Mouse (Mus musculus) kidney, postnatal 25 days (tissue): ENCODE measurements at regions not wholly inside any gene's neighbourhood (a gene's known extent, or its start where the extent isn't known, plus 50 kb on each side); places are given as distances from the start of the nearest gene placed in this dataset.
"Not testable (repeated sequence)": the region's sequence is repeated elsewhere in the genome, so short reads cannot be mapped to it uniquely, and the experiment has no call there.

ENCODE experiments used
- DNase-seq, 2 experiments: peaks; one replicate each; pipeline ENCODE4 v3.0.0; 2021; ENCODE audit warnings: mixed read lengths in 2 of 2

DNA sequence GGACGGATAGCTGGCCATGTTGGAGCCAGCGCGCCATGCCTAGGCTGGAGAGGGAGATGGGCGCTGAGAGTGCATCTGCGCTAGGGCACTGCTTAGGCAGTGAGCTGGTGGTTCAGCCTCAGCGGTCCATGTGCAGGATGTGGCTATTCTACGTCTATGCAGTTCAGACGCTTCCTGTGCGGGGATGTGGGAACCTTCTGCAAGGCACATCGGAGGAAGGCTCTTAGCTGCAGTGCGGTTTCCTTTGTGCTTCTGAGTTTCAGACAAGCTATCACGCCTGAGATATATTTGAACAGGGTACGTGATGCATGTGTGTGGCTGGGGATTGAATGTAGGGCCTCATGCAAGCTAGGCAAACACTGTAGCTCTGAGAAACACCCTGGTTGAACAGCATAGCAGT, 54.4 kb upstream of the Lrpprc start:
- no peak for DNase-seq

DNA sequence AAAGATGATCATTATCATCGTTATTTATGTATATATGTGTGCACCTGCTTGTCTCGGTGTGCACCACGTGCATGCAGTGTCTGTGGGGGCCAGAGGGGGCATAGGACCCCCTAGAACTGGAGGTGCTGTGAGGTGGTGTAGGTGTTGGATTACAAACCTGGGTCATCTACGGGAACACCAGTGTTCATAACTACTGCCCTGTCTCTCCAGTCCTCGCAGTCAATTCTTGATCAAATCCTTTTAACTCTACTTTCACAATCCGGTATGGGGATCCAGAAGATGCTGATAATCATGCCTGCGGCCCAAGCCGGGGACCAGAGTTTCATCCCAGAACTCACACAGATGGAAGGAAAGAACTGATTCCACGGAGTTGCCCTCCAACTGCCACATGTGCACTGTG, 55.6 kb upstream of the Lrpprc start:
- no peak for DNase-seq

DNA sequence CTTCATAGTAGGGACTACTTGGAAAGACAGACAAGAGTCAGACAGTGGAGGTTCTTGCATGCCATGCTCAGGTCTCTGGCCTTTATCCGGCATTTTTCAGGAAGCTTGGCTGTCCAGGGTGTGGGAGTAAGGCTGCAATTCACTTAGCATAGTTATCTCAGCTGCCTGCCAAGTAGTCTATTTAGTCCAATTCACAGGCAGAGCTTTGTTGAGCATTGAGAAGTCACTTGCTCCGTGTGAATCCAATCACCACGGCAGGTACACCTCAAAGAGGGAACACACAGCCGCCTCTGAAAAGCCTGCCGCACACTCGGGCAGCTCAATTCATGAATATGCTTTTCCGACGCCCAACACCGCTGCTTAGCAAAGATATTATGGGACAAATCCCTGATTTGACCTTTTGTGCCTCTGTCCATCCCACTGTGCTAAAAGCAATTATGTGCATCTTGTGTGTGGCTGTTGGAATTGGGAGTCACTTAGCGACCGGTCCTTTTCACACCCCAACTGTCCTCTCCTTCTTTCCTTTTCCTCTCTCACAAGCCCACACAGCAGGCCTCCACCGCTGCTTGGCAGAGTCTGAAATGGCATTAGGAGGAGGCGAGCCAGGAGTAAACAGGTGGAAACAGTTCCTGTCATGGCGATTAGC, 57.9 kb upstream of the Lrpprc start:
- DNase-seq, result no peak

DNA sequence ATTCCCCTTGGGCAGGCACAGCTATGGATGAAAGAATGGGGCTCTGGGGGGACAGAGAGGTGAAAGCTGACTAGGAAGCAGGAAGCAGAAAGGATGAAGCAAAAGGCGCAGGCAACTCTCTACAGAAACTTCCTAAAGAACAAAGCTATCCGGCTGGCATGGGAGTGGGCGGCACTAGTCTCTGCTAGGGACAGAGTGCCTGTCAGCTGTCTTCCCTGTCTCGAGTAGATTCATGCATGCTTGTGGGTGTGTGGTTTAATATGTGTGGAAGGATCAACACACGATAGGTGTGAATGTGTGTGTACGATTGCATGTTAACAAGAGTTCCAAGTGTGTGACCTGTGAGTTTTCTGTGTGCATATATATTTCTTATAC, 58.4 kb upstream of the Lrpprc start:
- no peak for DNase-seq

DNA sequence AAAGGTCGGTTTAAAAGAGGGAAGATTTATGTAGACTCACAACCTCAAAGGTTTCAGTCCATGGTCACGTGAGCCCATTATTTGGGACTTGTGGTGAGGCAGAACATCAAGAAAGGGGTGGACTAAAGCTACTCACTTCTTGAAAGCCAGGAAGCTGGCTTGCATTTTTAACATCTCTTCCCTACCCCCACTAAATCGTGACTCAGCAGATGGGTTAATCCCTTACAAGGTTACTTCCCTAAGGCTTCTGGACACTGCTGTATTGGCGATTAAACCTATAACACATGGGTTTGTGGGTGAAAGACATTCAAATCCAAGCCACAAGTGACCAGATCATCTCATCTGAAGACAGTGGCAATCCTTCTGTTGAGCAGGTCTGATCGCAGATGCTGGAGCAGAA, 59.9 kb upstream of the Lrpprc start:
- DNase-seq, result no peak

DNA sequence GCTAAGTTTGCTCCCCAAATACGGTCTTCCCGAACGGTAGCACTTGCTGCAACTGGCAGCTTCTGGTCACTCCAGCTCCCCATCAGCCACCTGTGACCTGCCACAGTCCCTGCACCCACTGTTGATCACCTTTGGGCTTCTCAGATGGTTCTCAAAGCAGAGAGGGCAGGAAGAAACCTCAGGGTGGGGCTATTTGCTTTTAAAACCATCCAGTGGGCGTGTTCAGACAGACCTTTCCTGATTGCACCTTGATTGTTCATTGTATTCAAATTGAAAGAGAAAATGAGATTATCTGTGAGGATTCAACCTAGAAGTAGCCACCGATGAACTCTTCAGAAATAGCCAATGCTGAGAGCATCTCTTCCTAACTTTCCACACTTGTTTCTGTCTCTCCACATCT, 60.3 kb upstream of the Lrpprc start:
- no peak for DNase-seq

DNA sequence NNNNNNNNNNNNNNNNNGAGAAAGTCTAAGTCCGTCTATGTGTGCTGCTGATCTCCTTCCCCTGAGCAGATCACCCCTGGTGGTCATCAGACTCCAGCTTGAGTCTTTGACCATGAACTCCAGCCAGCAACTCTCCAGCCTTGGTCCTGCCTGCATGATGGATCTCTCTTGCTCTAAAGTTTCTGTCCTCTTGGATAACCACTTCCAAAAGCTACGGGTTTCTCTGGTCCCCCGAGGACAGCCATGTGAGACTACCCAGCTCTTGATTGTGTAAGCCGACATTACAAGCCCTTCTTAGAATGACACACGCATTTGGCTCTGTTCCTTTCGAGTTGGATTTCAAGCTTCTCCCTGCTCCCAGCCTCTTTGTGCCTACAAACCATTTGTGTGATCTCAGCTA, 66.4 kb upstream of the Lrpprc start:
- DNase-seq, result peak in 1 of 2 experiments; percentile 34

DNA sequence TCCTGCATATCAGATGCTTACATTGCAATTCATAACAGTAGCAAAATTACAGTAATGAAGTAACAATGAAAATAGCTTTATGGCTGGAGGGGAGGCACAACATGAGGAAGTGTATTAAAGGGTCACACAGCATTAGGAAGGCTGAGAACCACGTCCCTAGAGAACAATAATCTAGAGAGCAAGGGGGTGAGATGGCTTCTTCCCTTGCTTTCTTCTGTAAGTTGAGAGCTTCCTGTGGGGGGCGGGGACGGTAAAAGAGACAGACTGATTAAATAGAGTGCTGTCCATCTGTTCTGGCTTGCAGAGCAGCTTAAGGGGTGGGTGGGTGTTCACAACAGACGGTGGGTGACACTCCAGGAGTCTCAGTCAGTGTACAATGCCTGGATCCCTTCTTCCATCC, 68.2 kb upstream of the Lrpprc start:
- DNase-seq, result peak in 1 of 2 experiments; percentile 8

DNA sequence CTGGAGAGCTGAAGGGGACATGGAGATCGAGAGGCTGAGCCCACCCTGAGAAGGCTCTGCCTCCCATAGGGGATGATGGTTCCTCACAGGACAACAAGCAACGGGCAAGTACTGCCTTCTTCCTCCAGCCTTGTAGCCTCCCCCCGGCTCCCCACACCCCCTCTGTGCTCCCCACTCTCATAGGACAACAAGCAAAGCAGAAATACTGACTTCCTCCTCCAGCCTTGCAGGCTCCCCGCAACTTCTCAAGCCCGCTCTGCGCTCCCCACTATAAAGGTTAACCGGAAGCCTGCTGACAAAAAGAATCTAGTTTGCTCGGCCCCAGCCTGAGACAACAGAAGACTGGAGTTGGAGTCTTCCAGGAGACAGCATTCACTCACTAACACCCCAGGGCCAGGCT, 69.3 kb upstream of the Lrpprc start:
- no peak for DNase-seq

DNA sequence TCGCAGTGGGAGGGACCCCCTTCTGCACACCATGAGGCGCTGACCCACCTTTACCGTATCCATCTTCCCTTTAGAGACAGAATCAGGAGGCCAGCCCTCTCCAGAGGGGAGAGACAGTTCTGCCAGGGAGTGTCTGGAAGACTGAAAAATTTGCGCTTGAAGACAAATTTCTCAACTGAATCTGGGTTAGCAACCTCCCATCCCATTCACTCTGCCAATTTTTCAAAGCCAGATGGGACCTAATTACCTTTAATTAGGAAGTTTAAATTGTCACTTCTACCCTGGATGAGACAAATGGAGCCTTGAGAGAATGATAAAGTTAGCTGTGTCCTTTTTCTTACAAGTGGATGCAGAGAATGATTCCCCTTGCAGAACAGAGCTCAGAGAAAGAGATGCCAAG, 70.2 kb upstream of the Lrpprc start:
- no peak for DNase-seq

DNA sequence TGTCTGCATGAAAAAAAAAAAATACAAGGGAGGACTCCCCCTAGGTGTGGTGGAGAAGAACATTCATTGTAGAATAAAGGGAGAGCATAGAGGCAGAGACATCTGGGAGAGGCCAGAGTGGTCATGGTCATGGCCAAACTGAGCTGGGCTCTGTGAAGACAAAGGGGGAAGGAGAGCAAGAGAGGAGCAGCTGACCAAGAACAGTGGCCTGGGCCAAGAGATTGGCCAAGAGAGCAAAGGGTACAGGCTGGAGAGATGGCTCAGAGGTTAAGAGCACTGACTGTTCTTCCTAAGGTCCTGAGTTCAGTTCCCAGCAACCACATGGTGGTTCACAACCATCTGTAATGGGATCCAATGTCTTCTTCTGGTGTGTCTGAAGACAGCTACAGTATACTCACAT, 73.6 kb upstream of the Lrpprc start:
- not testable (repeated sequence) for DNase-seq

DNA sequence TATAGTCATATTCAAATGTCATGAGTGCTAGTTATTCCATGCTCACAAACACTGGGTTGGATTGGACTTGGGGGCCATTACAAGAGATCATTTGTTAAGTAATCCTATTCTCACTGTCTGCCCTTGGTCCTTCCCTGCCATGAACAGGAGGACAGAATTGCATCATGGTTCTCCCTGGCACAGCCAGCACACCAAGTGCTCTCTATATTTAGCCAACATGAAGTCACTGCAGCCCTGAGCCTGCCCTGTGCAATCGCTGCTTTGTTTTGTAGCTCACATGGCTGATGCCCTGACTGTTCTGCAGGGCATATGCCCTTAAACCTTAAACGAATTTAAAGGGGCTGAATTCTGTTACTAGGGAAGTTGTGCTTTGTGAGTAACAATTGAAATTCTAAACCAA, 74.6 kb upstream of the Lrpprc start:
- peak in 1 of 2 experiments; percentile 51 for DNase-seq

DNA sequence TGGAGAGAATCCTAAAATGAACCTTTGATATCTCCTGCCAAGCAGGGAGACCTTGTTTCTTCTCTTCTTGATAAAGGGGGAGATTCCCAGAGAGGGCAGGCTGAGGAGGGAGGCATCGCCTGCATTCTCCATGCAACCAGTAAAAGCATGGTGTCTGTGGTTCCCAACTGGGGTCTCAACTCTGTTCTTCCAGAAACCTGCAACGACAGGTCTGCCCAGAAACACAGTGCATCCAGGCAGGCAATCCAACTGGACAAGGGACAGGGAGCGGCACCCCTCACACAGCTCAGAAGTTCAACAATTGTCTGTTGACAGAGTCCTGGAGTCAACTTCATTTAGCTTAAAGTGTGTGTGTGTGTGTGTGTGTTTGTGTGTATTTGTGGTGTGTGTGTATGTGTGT, 75.0 kb upstream of the Lrpprc start:
- DNase-seq, result no peak

DNA sequence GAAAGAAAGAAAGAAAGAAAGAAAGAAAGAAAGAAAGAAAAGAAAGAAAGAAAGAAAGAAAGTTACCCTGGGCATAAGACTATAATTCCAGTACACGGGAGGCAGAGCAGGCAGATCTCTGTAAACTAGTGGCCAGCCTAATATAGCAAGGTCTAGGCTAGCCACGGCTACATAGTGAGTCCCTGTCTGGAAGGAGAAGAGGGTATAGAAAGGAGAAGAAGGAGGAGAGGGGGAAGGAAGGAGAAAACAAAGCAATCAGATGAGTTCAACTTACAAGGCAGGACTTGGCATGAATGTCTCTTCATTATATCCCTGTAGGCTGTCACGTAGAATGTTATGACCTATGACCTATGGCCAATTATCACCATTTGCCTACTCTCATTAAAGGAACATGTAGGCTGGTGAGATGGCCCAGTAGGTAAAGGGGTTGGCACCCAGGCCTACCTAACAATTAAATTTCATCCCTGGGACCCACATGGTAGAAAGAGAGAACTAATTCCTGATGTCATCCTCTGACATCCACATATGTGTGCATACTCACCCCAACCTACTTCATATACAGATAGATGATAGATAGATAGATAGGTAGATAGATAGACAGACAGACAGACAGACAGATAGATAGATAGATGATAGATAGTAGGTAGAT, 78.6 kb upstream of the Lrpprc start:
- DNase-seq, result no peak

DNA sequence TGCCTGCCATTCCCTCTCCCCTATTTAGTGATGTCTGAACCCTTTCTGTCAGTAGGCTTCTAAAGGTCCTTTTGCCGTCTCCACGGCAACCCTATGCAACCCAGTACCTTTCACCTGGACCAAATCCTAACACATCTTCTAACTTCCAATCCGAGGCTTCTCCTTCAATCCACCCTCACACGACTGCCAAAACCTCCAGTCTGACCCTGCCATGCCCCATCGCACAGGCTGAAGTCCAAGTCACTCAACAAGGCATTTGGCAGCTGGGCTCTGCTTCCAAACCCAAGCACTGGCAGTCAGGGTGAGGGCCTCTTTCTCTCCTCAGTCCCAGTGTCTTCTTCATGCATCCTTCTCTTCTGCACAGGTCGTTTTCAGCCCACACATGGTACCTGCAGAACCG, 83.0 kb upstream of the Lrpprc start:
- DNase-seq, result peak; percentile 85 to 95

DNA sequence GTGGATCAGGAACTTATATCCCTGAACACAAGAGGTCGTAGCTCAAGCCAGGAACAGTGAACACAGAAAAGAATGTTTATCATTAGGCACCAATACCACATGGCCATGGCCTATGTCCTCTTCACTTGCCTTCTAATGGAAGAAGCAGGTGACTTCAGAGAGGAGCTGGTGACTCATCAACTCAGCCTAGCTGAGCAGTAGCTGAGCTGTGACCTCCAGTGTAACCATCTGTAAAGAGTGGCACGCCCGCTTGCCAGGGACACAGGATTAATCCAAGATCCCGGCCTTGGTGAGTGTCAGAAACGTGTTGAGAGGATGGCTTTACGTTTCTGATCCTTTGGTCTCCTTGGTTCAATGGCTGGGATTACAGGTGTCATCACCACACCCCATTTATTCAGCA, 82.0 kb upstream of the Ppm1b start:
- peak; percentile 70 to 90 for DNase-seq

DNA sequence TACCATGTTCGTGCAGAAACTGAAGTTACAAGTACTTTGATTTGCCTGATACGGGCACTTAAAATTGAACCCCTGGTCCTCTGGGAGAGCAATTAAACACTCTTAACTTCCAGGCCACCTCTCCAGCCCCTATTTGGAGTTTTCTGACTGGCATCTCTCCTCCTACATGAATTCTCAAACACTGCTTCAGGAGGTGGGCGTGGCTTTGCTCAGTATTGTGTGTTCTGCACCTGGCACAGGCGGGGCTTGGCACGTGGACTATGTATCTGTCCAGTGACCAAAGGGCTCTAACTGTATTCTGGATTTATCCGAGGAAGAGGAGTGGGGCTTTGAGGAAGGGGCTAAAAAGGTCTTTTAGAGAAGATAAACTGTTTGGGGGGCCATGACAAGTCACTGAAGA, 81.5 kb upstream of the Ppm1b start:
- DNase-seq, result peak; percentile 78 to 85

DNA sequence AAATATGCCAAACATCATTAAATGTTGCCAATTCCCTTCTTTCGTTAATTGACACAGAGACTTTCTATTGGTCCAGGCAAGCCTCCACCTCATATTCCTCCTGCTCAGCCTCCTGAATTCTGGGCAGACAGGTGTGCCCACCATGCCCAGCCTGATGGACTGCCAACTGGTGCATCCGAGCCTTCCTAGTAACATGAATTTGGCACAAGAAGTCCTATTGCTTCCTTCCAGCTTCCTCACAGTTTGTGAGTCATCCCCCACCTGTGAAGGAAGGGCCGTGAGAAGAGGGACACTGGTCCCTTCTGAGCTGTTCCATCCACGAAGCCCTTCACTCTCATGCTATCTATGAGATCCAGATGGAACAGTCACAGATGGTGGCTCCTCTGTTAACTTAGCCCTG, 80.5 kb upstream of the Ppm1b start:
- DNase-seq, result no peak

DNA sequence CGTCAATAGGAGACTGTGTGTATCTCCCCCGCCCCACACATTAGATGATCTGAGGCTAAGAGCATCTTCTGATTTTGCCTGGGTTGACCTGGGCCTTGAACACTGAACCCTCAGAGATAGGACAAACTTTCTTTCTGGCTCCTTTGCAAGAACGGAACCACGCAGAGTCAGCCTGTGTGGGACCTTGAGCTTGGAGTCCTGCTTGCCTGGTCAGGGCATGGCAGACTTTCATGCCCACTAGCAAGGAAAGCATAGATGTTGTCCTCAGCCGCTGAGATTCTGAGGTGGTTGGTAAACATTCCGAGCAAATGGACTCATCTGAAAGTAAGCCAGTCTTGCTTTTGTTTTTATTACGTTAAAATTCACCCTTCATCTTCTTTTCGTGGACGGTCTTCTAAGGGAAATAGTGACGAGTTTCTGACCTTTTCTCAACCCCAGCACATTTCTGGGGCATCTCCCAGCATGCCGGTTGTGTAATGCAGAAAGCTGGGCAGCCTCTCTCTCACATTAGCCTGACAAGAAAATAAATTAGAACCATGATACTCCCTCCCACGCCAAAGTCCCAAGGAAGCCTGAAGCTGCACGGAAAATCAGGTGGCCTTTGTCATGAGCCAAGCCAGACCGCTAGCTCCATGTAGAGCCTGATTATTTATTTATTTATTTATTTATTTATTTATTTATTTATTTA, 79.2 kb upstream of the Ppm1b start:
- peak in 1 of 2 experiments; percentile 49 for DNase-seq

DNA sequence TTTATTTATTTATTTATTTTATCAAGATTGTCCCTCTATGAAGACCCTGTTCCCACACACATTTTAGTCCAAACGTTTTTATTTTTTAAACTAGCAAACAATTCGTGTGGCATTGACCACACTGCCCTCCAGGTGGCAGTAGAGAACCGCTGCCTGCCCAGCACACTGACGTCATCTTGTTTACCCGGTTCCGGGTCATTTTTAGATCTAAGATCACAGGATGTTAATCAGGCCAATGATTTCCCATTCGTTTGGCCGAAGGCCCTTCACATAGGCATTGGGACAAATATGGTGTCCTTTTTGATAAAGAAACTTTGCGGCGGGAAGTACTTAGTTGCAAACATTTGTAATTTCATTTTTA, 78.7 kb upstream of the Ppm1b start:
- DNase-seq, result peak; percentile 75 to 76

DNA sequence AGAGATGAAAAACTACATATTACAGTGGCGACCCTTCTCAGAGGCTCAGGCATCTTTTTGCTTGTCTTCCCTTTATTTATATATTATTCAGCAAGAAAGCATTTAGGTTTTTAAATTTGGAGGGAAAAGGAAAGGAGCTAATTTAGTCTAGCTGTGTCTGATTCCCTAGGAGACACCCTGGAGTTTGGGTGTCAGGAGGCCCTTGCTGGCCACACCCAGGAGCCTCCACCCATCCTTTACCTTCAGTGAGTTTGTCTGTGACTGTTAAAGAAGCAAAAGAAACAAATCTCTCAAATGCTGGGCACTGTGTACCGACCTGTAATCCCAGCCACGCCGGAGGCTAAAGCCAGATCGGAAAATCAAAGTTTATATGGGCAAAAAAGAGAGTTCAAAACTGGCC, 78.2 kb upstream of the Ppm1b start:
- no peak for DNase-seq

DNA sequence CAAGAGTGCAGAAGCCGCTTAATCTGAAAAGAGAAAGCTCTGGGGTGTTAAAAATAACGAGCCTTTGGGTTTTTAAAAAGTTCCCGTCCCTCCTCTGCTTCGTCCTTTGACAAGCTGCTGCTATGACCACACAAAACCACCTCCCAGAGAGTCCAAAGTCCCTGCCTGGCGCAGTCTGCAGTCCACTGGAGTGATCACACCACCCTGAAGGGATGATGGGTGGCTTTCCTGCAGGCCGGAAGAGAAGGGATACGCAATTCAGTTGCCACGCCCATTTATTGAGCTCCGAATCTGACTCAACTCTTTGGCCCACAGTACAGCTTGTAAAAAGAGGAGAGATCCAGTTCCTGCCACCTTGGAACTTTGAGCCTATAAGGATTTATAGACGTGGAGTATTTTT, 77.4 kb upstream of the Ppm1b start:
- DNase-seq, result peak; percentile 68 to 90

DNA sequence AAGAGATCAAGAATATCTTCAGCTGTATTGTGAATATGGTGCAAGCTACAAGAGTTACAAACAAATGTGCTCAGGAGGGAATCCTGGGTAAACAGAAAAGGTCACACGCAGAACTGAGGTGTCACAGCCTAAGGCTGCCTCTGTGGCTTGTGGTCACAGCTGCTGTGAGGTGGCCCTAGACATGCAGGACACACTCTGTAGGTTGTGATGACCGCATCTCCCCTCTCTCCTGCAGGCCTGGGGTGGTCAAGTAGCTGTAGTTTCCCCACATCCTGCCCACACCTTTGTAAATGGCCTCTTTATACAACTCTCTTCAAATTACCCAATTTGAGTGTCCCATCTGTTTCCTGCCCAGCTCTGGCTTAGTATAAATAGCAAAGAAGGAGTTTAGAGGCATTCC, 75.6 kb upstream of the Ppm1b start:
- no peak for DNase-seq

DNA sequence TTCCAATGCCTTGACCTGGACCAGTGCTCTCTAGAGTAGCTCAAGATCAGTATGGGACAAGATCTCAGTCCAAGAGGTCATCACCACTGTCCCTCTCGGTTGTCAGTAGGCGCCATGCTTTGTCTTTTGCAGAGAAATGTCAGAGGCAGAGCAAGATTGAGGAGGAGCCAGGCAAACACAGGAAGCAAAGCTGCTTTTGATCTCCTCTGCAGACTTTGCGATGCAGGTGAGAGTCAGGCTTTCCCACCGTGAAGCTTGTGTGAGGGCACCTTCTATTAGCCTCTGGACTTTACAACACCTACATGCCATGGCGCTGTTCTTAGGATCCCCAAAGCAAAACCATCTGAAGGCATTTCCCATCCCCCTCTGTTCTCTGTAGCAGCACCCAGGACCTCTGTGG, 68.0 kb upstream of the Ppm1b start:
- no peak for DNase-seq
